Mouse (Mus musculus): ENCODE measurements around the gene Cbl. TPM values are rescaled to one million over a fixed set of nuclear protein-coding genes. Genes with fewer than 3 reads are reported as not detected.

The Cbl gene
- polyA plus RNA-seq, 2 experiments, result 15.6 to 18.3 TPM

DNA sequence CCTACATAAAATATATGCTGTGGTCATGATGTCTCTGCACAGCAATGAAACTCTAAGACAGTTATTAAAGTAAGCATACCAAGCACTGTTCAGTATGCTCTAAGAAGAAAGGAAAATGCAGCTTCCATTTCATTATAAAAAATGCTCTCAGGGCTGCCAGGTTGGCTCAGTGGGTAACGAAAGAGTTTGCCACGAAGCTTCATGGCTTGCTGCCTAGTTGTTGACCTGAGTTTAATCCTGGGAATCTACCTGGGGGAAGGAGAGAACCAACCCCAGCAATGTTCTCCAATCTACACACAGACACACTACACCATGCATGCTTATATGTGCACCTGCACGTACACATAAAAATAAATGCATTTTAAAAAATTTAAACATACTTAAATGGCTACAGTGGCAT is 34.7 kb downstream of the Cbl start:
- TF ChIP-seq POLR2A (IDR thresholded peaks at IDR 0.05; ENCODE audit: borderline replicate concordance, extremely low read depth, insufficient read depth, insufficient read length), result no peak

DNA sequence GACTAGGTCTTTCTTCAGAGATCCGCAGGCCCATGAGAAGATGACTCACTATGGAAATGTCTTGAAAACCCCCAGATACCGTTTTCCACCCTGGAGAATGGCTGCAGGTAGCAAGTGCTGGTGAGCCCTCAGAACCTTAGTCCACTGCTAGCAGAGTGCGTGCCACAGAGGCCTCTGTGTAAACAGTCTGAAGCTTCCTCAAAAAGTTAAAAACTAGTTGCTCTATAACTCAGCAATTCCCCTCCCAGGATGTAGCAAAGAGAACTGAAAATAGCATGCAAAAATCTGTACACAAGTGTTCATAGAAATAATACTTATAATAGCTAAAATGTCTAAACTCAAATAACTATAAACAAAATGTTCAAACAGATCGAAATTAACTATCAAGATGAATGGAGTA is 37.5 kb downstream of the Cbl start:
- Histone ChIP-seq H3K36me3 (ENCODE audit: control insufficient read depth, insufficient read depth, low read length) (peaks cover 41% of the 10 kb centered on the region), H3K4me3 (replicated peaks; ENCODE audit: low read length) (no peak overlapping the region), H3K9me3 (ENCODE audit: control insufficient read depth, low read length) (no peaks in the 10 kb centered on the region), H3K27ac (replicated peaks; ENCODE audit: low read depth, low read length) (no peak overlapping the region), H3K4me2 (replicated peaks; ENCODE audit: low read depth, low read length, severe bottlenecking) (no peak overlapping the region), H3K9ac (ENCODE audit: low read depth, low read length, severe bottlenecking) (no peak overlapping the region), H3K27me3 (ENCODE audit: control insufficient read depth, insufficient read depth, low read length) (no peaks in the 10 kb centered on the region), H3K4me1 (ENCODE audit: control insufficient read depth, insufficient read depth, low read length) (no peaks in the 10 kb centered on the region)
- no peak for TF ChIP-seq POLR2A (IDR thresholded peaks at IDR 0.05; ENCODE audit: borderline replicate concordance, extremely low read depth, insufficient read depth, insufficient read length)
- ATAC-seq (ENCODE audit: low FRiP score, low read depth) (no peak), DNase-seq (ENCODE audit: low spot score) (no peak)
- 93% methylated on average over 4 of the region's 4 CpGs for WGBS

More for the DNA sequence above, 34.7 kb downstream of the Cbl start:
- peaks cover 37% of the 10 kb centered on the region for H3K36me3 ChIP-seq (ENCODE audit: control insufficient read depth, insufficient read depth, low read length)
- H3K4me1 ChIP-seq (ENCODE audit: control insufficient read depth, insufficient read depth, low read length), result no peaks in the 10 kb centered on the region
- no peaks in the 10 kb centered on the region for H3K27me3 ChIP-seq (ENCODE audit: control insufficient read depth, insufficient read depth, low read length)
- no peak overlapping the region for H3K27ac ChIP-seq (replicated peaks; ENCODE audit: low read depth, low read length)
- no peak for DNase-seq (ENCODE audit: low spot score)
- no peak for ATAC-seq (ENCODE audit: low FRiP score, low read depth)
- no peak overlapping the region for H3K4me3 ChIP-seq (replicated peaks; ENCODE audit: low read length)
- no peak overlapping the region for H3K4me2 ChIP-seq (replicated peaks; ENCODE audit: low read depth, low read length, severe bottlenecking)
- H3K9me3 ChIP-seq (ENCODE audit: control insufficient read depth, low read length), result no peaks in the 10 kb centered on the region
- H3K9ac ChIP-seq (ENCODE audit: low read depth, low read length, severe bottlenecking), result no peak overlapping the region
- 86% methylated on average over 3 of the region's 3 CpGs for WGBS

DNA sequence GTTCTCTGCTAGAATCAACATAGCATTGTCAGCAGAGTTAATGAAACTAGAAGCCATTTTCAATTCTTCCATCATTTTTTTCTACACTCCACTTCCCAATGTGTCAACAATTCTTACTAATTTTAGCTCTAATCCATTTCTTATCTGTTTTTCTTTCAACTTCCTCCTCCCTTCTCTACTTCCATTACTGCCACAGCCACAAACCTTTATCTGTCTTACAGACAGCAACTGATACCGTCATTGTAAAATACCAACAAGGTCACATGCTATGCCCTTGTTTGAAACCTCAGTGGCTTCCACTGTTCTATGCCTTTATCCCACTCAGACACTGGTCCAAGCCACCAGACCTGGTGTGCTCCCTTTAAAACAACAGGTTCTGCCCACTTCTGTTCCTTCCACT is 39.8 kb downstream of the Cbl start:
- 91% methylated on average over 1 of the region's 1 CpGs for WGBS

DNA sequence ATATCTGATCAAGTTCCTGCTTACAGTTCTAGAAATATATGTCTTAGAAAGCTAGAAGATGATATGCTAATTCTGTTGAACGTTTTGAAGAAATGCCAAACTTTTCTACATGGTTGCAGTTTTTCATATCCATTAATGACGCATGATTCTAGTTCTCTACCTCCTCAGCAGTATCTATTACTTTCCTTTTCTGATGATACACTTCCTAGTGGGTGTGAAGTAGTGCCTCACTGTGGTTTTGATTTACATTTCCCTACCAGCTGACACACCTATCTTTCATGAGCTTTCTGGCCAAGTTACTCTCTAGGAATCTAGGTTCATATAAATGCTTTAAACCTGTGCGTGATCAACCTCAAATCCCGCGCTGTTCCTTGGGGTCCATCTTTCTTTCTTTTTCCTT is 41.1 kb downstream of the Cbl start:
- no peak overlapping the region for H3K27ac ChIP-seq (replicated peaks; ENCODE audit: low read depth, low read length)
- no peak overlapping the region for H3K4me3 ChIP-seq (replicated peaks; ENCODE audit: low read length)
- peaks cover 15% of the 10 kb centered on the region for H3K36me3 ChIP-seq (ENCODE audit: control insufficient read depth, insufficient read depth, low read length)
- H3K27me3 ChIP-seq (ENCODE audit: control insufficient read depth, insufficient read depth, low read length), result no peaks in the 10 kb centered on the region
- ATAC-seq (ENCODE audit: low FRiP score, low read depth), result no peak
- H3K9ac ChIP-seq (ENCODE audit: low read depth, low read length, severe bottlenecking), result no peak overlapping the region
- H3K4me1 ChIP-seq (ENCODE audit: control insufficient read depth, insufficient read depth, low read length), result no peaks in the 10 kb centered on the region
- no peak overlapping the region for H3K4me2 ChIP-seq (replicated peaks; ENCODE audit: low read depth, low read length, severe bottlenecking)
- 92% methylated on average over 5 of the region's 5 CpGs for WGBS
- no peak for DNase-seq (ENCODE audit: low spot score)
- TF ChIP-seq POLR2A (IDR thresholded peaks at IDR 0.05; ENCODE audit: borderline replicate concordance, extremely low read depth, insufficient read depth, insufficient read length), result no peak
- H3K9me3 ChIP-seq (ENCODE audit: control insufficient read depth, low read length), result no peaks in the 10 kb centered on the region

More for the DNA sequence above, 39.8 kb downstream of the Cbl start:
- Histone ChIP-seq H3K4me3 (replicated peaks; ENCODE audit: low read length) (no peak overlapping the region), H3K27me3 (ENCODE audit: control insufficient read depth, insufficient read depth, low read length) (no peaks in the 10 kb centered on the region), H3K4me2 (replicated peaks; ENCODE audit: low read depth, low read length, severe bottlenecking) (no peak overlapping the region), H3K36me3 (ENCODE audit: control insufficient read depth, insufficient read depth, low read length) (peaks cover 26% of the 10 kb centered on the region), H3K27ac (replicated peaks; ENCODE audit: low read depth, low read length) (no peak overlapping the region), H3K9ac (ENCODE audit: low read depth, low read length, severe bottlenecking) (no peak overlapping the region), H3K9me3 (ENCODE audit: control insufficient read depth, low read length) (no peaks in the 10 kb centered on the region), H3K4me1 (ENCODE audit: control insufficient read depth, insufficient read depth, low read length) (no peaks in the 10 kb centered on the region)
- ATAC-seq (ENCODE audit: low FRiP score, low read depth) (no peak), DNase-seq (ENCODE audit: low spot score) (no peak)
- no peak for TF ChIP-seq POLR2A (IDR thresholded peaks at IDR 0.05; ENCODE audit: borderline replicate concordance, extremely low read depth, insufficient read depth, insufficient read length)

DNA sequence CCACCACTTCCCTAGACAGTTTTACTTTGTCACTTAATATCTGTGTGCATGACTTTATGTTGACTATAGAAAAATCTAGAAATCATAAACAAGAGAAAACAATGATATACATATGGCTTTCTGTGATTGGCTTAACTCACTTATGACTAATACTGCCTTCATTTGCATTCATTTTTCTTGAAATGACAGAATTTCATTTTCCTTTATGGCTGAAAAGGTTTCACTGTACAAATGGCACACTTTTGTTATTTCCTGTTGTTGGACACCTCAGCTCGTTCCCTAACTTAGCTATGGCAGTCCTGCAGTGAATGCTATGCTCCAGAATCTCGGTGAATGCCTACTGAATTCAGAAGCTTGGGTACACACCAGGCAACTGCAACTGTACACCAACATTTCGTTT is 41.5 kb downstream of the Cbl start:
- WGBS, result 93% methylated on average over 3 of the region's 3 CpGs
- no peak overlapping the region for H3K9ac ChIP-seq (ENCODE audit: low read depth, low read length, severe bottlenecking)
- peaks cover 11% of the 10 kb centered on the region for H3K36me3 ChIP-seq (ENCODE audit: control insufficient read depth, insufficient read depth, low read length)
- H3K9me3 ChIP-seq (ENCODE audit: control insufficient read depth, low read length), result no peaks in the 10 kb centered on the region
- no peaks in the 10 kb centered on the region for H3K4me1 ChIP-seq (ENCODE audit: control insufficient read depth, insufficient read depth, low read length)
- H3K4me2 ChIP-seq (replicated peaks; ENCODE audit: low read depth, low read length, severe bottlenecking), result no peak overlapping the region
- ATAC-seq (ENCODE audit: low FRiP score, low read depth) (no peak), DNase-seq (ENCODE audit: low spot score) (no peak)
- no peak overlapping the region for H3K27ac ChIP-seq (replicated peaks; ENCODE audit: low read depth, low read length)
- no peak overlapping the region for H3K4me3 ChIP-seq (replicated peaks; ENCODE audit: low read length)
- no peak for TF ChIP-seq POLR2A (IDR thresholded peaks at IDR 0.05; ENCODE audit: borderline replicate concordance, extremely low read depth, insufficient read depth, insufficient read length)
- no peaks in the 10 kb centered on the region for H3K27me3 ChIP-seq (ENCODE audit: control insufficient read depth, insufficient read depth, low read length)

DNA sequence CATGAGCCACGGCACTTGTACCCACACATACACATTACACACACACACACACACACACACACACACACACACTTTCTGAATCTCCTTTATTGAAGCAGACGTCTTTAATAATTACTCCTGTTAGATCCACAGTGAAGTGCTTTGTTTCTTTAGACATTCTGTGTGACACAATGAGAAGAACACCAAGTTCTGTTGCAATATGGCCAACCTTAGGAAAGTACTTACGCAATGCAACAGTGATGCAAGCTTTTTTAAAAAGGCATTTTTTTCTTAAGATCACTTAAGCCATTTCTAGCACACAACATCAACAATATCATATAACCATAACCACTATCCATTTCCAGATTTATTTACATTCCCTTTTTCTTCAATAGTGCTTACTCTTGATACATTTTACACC is 42.7 kb downstream of the Cbl start:
- DNase-seq (ENCODE audit: low spot score), result no peak
- WGBS, result 59% methylated on average over 3 of the region's 3 CpGs

More for the DNA sequence above, 42.7 kb downstream of the Cbl start:
- Histone ChIP-seq H3K4me2 (replicated peaks; ENCODE audit: low read depth, low read length, severe bottlenecking) (no peak overlapping the region), H3K9me3 (ENCODE audit: control insufficient read depth, low read length) (no peaks in the 10 kb centered on the region), H3K4me3 (replicated peaks; ENCODE audit: low read length) (no peak overlapping the region), H3K36me3 (ENCODE audit: control insufficient read depth, insufficient read depth, low read length) (peaks cover 7% of the 10 kb centered on the region), H3K4me1 (ENCODE audit: control insufficient read depth, insufficient read depth, low read length) (no peaks in the 10 kb centered on the region), H3K27ac (replicated peaks; ENCODE audit: low read depth, low read length) (no peak overlapping the region), H3K27me3 (ENCODE audit: control insufficient read depth, insufficient read depth, low read length) (no peaks in the 10 kb centered on the region), H3K9ac (ENCODE audit: low read depth, low read length, severe bottlenecking) (no peak overlapping the region)
- no peak for ATAC-seq (ENCODE audit: low FRiP score, low read depth)
- no peak for TF ChIP-seq POLR2A (IDR thresholded peaks at IDR 0.05; ENCODE audit: borderline replicate concordance, extremely low read depth, insufficient read depth, insufficient read length)
